Mouse (Mus musculus): Measurements from ENCODE around the gene Cntn1. TPM values are rescaled to one million over a fixed set of nuclear protein-coding genes. Genes with fewer than 3 reads are reported as not detected.

The Cntn1 gene
- polyA plus RNA-seq, 1 experiment from 2014 or later, result 2.3 TPM

- no peaks in the 10 kb centered on the region for H3K36me3 ChIP-seq (ENCODE audit: control insufficient read depth, insufficient read depth, low read length)
- H3K9ac ChIP-seq (ENCODE audit: low read length), result peak overlapping the region; percentile 47
- no peak overlapping the region for H3K27ac ChIP-seq (ENCODE audit: low read depth, low read length)
- peak overlapping the region; percentile 99 for H3K4me2 ChIP-seq (ENCODE audit: low read depth, low read length, severe bottlenecking)
- H3K9me3 ChIP-seq (ENCODE audit: control insufficient read depth, low read length), result no peaks in the 10 kb centered on the region
- peak overlapping the region; percentile 52 for H3K4me3 ChIP-seq (ENCODE audit: low read depth, low read length)
- H3K27me3 ChIP-seq (ENCODE audit: control insufficient read depth, insufficient read depth, low read length), result peaks cover 6% of the 10 kb centered on the region
- DNase-seq (ENCODE audit: low spot score) (peak; percentile 71), ATAC-seq (replicated peaks; ENCODE audit: low FRiP score) (peak; percentile 80; the same call in 1 of the 2 replicates)
- H3K4me1 ChIP-seq (replicated peaks; ENCODE audit: control insufficient read depth, insufficient read depth, low read length), result peaks cover 2% of the 10 kb centered on the region; the same call in 1 of the 2 replicates
- WGBS, result under 1% methylated on average over 35 of the region's 35 CpGs
Observed at GRCm38 (mm10) chr15:92051353-92052132, 578 bp downstream of the Cntn1 start.

DNA sequence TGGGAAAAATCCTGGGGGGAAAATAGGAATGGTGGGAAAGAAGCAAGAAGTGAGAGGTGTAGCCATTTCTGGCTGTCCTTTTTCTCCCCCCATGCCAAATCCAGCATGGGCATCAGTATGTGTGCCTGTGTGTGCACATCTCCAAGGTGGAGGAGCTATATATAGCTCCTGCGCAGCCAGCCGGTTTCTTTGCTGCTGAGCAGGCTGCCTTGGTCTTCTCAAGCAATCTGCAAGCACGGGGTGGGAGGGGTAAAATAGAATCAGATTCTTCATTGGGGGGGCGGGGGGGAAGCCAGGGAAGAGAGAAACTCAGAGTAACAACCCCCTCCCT, 1.1 kb downstream of the Cntn1 start:
- Histone ChIP-seq H3K9me3 (ENCODE audit: control insufficient read depth, low read length) (no peaks in the 10 kb centered on the region), H3K27me3 (ENCODE audit: control insufficient read depth, insufficient read depth, low read length) (peaks cover 6% of the 10 kb centered on the region), H3K4me1 (replicated peaks; ENCODE audit: control insufficient read depth, insufficient read depth, low read length) (peaks cover 2% of the 10 kb centered on the region; the same call in 1 of the 2 replicates), H3K4me3 (ENCODE audit: low read depth, low read length) (peak overlapping the region; percentile 52), H3K36me3 (ENCODE audit: control insufficient read depth, insufficient read depth, low read length) (no peaks in the 10 kb centered on the region), H3K4me2 (ENCODE audit: low read depth, low read length, severe bottlenecking) (peak overlapping the region; percentile 99), H3K27ac (ENCODE audit: low read depth, low read length) (no peak overlapping the region), H3K9ac (ENCODE audit: low read length) (peak overlapping the region; percentile 47)
- DNase-seq (ENCODE audit: low spot score) (no peak), ATAC-seq (replicated peaks; ENCODE audit: low FRiP score) (no peak)
- WGBS, result 20% methylated on average over 4 of the region's 4 CpGs

DNA sequence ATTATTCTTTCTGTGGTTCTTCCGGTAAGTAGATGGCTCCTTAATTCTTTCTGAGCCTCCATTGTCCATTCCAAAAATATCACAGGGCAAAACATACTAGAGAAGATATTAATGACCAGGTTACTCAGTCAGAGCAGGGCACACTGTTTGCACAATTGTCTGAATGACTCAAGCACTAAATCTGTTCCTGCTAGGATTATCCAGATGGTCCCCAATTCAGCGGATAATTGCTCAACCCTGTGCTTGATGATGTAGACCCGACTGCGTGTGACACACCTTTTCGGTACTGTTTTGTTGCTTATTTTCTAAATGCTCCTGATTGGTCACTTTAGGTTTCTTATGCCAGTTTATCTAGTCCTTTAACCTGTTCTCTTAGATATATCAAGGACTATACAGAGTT, 6.6 kb downstream of the Cntn1 start:
- Histone ChIP-seq H3K4me3 (ENCODE audit: low read depth, low read length) (no peak overlapping the region), H3K27ac (ENCODE audit: low read depth, low read length) (no peak overlapping the region), H3K4me1 (replicated peaks; ENCODE audit: control insufficient read depth, insufficient read depth, low read length) (no peaks in the 10 kb centered on the region), H3K9me3 (ENCODE audit: control insufficient read depth, low read length) (no peaks in the 10 kb centered on the region), H3K9ac (ENCODE audit: low read length) (no peak overlapping the region), H3K27me3 (ENCODE audit: control insufficient read depth, insufficient read depth, low read length) (peaks cover under 1% of the 10 kb centered on the region; the same call in 1 of the 2 replicates), H3K36me3 (ENCODE audit: control insufficient read depth, insufficient read depth, low read length) (no peaks in the 10 kb centered on the region), H3K4me2 (ENCODE audit: low read depth, low read length, severe bottlenecking) (no peak overlapping the region)
- ATAC-seq (replicated peaks; ENCODE audit: low FRiP score), result no peak
- no peak for DNase-seq (ENCODE audit: low spot score)
- WGBS, result 93% methylated on average over 5 of the region's 5 CpGs

- no peak overlapping the region for H3K27ac ChIP-seq (ENCODE audit: low read depth, low read length)
- WGBS, result 77% methylated on average over 3 of the region's 3 CpGs
- DNase-seq (ENCODE audit: low spot score) (no peak), ATAC-seq (replicated peaks; ENCODE audit: low FRiP score) (no peak)
- no peaks in the 10 kb centered on the region for H3K9me3 ChIP-seq (ENCODE audit: control insufficient read depth, low read length)
- H3K27me3 ChIP-seq (ENCODE audit: control insufficient read depth, insufficient read depth, low read length), result no peaks in the 10 kb centered on the region
- no peaks in the 10 kb centered on the region for H3K4me1 ChIP-seq (replicated peaks; ENCODE audit: control insufficient read depth, insufficient read depth, low read length)
- H3K4me3 ChIP-seq (ENCODE audit: low read depth, low read length), result no peak overlapping the region
- H3K4me2 ChIP-seq (ENCODE audit: low read depth, low read length, severe bottlenecking), result no peak overlapping the region
- no peak overlapping the region for H3K9ac ChIP-seq (ENCODE audit: low read length)
- no peaks in the 10 kb centered on the region for H3K36me3 ChIP-seq (ENCODE audit: control insufficient read depth, insufficient read depth, low read length)
Observed at GRCm38 (mm10) chr15:92060986-92061385, 10.0 kb downstream of the Cntn1 start.

GRCm38 (mm10) chr15:92079416-92079815, 28.5 kb downstream of the Cntn1 start:
- 49% methylated on average over 3 of the region's 3 CpGs for WGBS
- Histone ChIP-seq H3K4me2 (ENCODE audit: low read depth, low read length, severe bottlenecking) (no peak overlapping the region), H3K27ac (ENCODE audit: low read depth, low read length) (no peak overlapping the region), H3K27me3 (ENCODE audit: control insufficient read depth, insufficient read depth, low read length) (no peaks in the 10 kb centered on the region), H3K9me3 (ENCODE audit: control insufficient read depth, low read length) (no peaks in the 10 kb centered on the region), H3K4me1 (replicated peaks; ENCODE audit: control insufficient read depth, insufficient read depth, low read length) (no peaks in the 10 kb centered on the region), H3K36me3 (ENCODE audit: control insufficient read depth, insufficient read depth, low read length) (no peaks in the 10 kb centered on the region), H3K9ac (ENCODE audit: low read length) (no peak overlapping the region), H3K4me3 (ENCODE audit: low read depth, low read length) (no peak overlapping the region)
- ATAC-seq (replicated peaks; ENCODE audit: low FRiP score) (no peak), DNase-seq (ENCODE audit: low spot score) (no peak)

DNA sequence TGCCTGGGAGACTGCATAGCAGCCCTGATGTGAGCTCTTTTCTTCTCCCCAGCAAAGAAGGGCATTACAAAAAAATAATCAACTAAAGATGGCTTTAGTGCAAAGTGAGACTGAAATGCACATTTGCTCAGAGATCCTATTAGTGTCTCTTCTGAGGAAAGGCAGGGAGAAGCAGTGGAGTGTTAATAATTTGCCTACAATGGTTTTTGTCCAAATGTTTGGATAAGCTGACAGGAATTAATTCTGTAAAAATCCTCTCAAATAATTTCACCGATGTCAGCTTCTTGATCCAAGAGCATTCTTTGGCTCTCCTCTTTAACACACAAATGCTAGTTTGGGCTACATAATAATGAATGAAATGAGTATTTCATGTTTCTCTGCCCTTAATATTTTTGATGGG, 34.9 kb downstream of the Cntn1 start:
- H3K9ac ChIP-seq (ENCODE audit: low read length), result no peak overlapping the region
- H3K9me3 ChIP-seq (ENCODE audit: control insufficient read depth, low read length), result no peaks in the 10 kb centered on the region
- 0 out of 2 replicates have a peak overlapping the region, but pooled peaks have one; percentile 26 for H3K27ac ChIP-seq (ENCODE audit: low read depth, low read length)
- no peak for ATAC-seq (replicated peaks; ENCODE audit: low FRiP score)
- H3K36me3 ChIP-seq (ENCODE audit: control insufficient read depth, insufficient read depth, low read length), result no peaks in the 10 kb centered on the region
- H3K4me3 ChIP-seq (ENCODE audit: low read depth, low read length), result no peak overlapping the region
- H3K4me1 ChIP-seq (replicated peaks; ENCODE audit: control insufficient read depth, insufficient read depth, low read length), result no peaks in the 10 kb centered on the region; the same call in 1 of the 2 replicates
- no peak overlapping the region for H3K4me2 ChIP-seq (ENCODE audit: low read depth, low read length, severe bottlenecking)
- WGBS, result 31% methylated on average over 1 of the region's 1 CpGs
- no peaks in the 10 kb centered on the region for H3K27me3 ChIP-seq (ENCODE audit: control insufficient read depth, insufficient read depth, low read length)
- no peak for DNase-seq (ENCODE audit: low spot score)

DNA sequence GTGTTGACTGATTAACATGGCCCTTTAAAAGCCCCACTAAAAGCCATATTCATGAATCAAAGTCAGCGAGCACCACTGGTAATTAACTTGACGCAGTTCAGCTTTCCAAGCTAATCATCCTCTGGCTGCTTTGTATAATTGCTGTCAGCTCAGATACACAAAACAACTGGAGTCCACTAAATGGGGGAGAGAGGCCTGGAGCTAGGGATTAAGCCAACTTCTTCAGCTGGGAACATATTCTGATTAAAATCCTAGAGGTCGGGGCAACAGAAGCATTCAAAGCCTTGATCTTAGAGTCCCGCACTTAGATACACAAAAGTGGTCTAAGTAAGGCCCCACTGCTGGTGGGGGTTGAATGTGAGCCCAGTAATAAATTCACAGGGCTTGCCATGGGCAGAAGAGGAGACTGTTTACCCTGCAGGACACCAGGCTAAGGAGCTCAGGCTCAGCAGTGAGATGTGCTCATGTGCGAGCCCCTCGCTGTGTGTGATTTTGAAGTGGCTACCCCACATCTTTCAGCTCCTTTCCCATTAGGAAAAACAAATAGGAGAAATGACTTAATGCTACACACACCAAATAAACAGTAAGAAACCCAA, 36.8 kb downstream of the Cntn1 start:
- ATAC-seq (replicated peaks; ENCODE audit: low FRiP score) (peak; percentile 68), DNase-seq (ENCODE audit: low spot score) (peak; percentile 54)

DNA sequence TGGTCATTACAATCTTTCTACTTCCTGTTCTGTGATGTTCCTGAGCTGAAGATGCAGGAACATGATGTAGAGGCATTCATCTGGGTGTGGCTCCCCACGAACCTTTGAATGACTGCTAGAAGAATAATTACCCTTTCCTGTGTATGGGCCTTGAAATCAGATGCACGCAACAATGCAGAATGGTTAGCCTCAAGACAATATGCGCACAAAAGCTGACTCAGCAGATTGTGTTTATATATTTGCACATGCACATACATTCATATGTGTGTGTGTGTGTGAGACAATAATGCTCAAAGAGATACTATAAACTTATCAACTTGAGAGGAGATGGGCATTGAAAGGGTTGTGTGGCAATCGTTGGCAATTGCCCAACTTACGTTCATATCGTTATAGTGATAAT, 39.8 kb downstream of the Cntn1 start:
- no peak for ATAC-seq (replicated peaks; ENCODE audit: low FRiP score)
- H3K4me2 ChIP-seq (ENCODE audit: low read depth, low read length, severe bottlenecking), result no peak overlapping the region
- WGBS, result 91% methylated on average over 6 of the region's 6 CpGs
- H3K4me3 ChIP-seq (ENCODE audit: low read depth, low read length), result no peak overlapping the region
- no peak overlapping the region for H3K27ac ChIP-seq (ENCODE audit: low read depth, low read length)
- H3K9me3 ChIP-seq (ENCODE audit: control insufficient read depth, low read length), result no peaks in the 10 kb centered on the region
- no peaks in the 10 kb centered on the region for H3K36me3 ChIP-seq (ENCODE audit: control insufficient read depth, insufficient read depth, low read length)
- H3K9ac ChIP-seq (ENCODE audit: low read length), result no peak overlapping the region
- no peaks in the 10 kb centered on the region for H3K27me3 ChIP-seq (ENCODE audit: control insufficient read depth, insufficient read depth, low read length)
- no peak for DNase-seq (ENCODE audit: low spot score)
- H3K4me1 ChIP-seq (replicated peaks; ENCODE audit: control insufficient read depth, insufficient read depth, low read length), result no peaks in the 10 kb centered on the region; the same call in 1 of the 2 replicates

More for the DNA sequence above, 36.8 kb downstream of the Cntn1 start:
- no peak overlapping the region for H3K4me3 ChIP-seq (ENCODE audit: low read depth, low read length)
- no peaks in the 10 kb centered on the region; the same call in 1 of the 2 replicates for H3K4me1 ChIP-seq (replicated peaks; ENCODE audit: control insufficient read depth, insufficient read depth, low read length)
- H3K36me3 ChIP-seq (ENCODE audit: control insufficient read depth, insufficient read depth, low read length), result no peaks in the 10 kb centered on the region
- WGBS, result 9% methylated on average over 6 of the region's 6 CpGs
- no peak overlapping the region for H3K27ac ChIP-seq (ENCODE audit: low read depth, low read length)
- no peaks in the 10 kb centered on the region for H3K27me3 ChIP-seq (ENCODE audit: control insufficient read depth, insufficient read depth, low read length)
- H3K4me2 ChIP-seq (ENCODE audit: low read depth, low read length, severe bottlenecking), result no peak overlapping the region
- H3K9ac ChIP-seq (ENCODE audit: low read length), result no peak overlapping the region
- H3K9me3 ChIP-seq (ENCODE audit: control insufficient read depth, low read length), result no peaks in the 10 kb centered on the region
